Mouse (Mus musculus): Measurements from ENCODE around the gene Srsf5. TPM values are rescaled to one million over a fixed set of nuclear protein-coding genes. Genes with fewer than 3 reads are reported as not detected.

Gene Srsf5
- polyA plus RNA-seq, 1 experiment from 2014 or later: 248 TPM

DNA sequence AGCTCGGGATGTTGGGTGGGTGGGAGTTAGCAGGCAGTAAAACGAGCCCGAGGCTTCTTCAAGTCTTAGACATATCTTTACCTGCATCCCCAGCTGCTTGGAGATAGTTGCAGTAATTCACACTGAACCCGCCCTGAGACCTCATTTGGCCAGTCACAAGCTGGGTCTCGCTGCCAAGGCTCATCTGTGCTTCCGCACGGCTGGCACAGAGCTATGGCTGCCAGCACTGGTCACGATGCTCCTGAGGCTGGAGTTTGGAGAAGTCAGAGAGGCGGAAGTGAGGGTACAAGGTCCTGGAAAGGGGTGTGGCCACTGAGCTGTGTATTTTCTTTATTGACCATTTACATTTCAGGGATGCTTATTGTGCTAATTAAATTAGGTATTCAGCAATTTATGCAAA is 38.4 kb downstream of the Srsf5 start:
- Histone ChIP-seq H3K9me3 (ENCODE audit: control insufficient read depth, low read length) (no peaks in the 10 kb centered on the region), H3K4me1 (replicated peaks; ENCODE audit: control insufficient read depth, insufficient read depth, low read length) (no peaks in the 10 kb centered on the region), H3K4me2 (replicated peaks) (no peak overlapping the region), H3K36me3 (replicated peaks; ENCODE audit: control insufficient read depth, insufficient read depth) (no peaks in the 10 kb centered on the region), H3K27ac (no peak overlapping the region), H3K4me3 (replicated peaks; ENCODE audit: low read length) (no peak overlapping the region), H3K9ac (no peak overlapping the region), H3K27me3 (ENCODE audit: control insufficient read depth, insufficient read depth, low read length) (no peaks in the 10 kb centered on the region)
- WGBS: 73% methylated on average over 9 of the region's 9 CpGs
- ATAC-seq (ENCODE audit: low FRiP score) (no peak), DNase-seq (ENCODE audit: low spot score) (no peak)

DNA sequence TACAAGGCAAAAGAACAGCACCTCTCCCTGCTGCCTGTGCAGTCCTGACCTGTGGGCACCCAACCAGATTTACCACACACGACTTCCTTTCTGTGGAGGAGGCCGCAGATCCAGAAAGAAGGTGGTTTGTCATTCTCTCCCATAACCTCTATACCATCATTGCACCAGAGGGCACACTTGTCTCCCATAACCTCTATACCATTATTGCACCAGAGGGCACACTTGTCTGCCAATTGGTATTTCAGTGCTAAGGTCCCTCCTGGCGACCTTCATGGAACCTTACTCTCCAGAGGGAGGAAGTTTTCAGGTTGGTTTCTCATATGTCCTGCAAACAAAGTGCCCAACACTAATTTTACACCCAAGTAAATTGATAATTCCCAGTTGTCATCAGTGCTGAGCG is 41.3 kb downstream of the Srsf5 start:
- Histone ChIP-seq H3K9ac (no peak overlapping the region), H3K9me3 (ENCODE audit: control insufficient read depth, low read length) (no peaks in the 10 kb centered on the region), H3K4me2 (replicated peaks) (no peak overlapping the region), H3K4me3 (replicated peaks; ENCODE audit: low read length) (no peak overlapping the region), H3K27ac (no peak overlapping the region), H3K4me1 (replicated peaks; ENCODE audit: control insufficient read depth, insufficient read depth, low read length) (no peaks in the 10 kb centered on the region), H3K36me3 (replicated peaks; ENCODE audit: control insufficient read depth, insufficient read depth) (no peaks in the 10 kb centered on the region), H3K27me3 (ENCODE audit: control insufficient read depth, insufficient read depth, low read length) (no peaks in the 10 kb centered on the region)
- DNase-seq (ENCODE audit: low spot score): no peak
- WGBS: 82% methylated on average over 4 of the region's 4 CpGs
- ATAC-seq (ENCODE audit: low FRiP score): no peak

DNA sequence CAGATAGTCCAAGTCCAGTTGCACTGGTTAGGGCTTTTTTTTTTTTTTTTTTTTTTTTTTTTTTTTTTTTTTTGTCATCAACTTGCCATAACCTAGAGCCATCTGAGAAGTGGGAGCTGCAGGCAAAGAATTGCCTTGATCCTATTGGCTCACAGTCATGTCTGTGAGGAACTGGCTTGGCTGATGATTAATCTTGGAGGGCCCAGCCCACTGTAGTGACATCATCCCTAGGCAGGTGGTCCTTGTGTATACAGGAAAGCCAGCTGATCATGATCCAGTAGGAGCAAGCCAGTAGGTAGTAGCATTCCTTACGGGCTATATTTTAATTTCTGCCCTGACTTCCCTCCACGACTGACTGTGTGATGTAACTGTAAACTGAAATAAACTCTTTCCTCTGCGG is 43.0 kb downstream of the Srsf5 start:
- Histone ChIP-seq H3K4me3 (replicated peaks; ENCODE audit: low read length) (no peak overlapping the region), H3K4me2 (replicated peaks) (no peak overlapping the region), H3K9ac (no peak overlapping the region), H3K27me3 (ENCODE audit: control insufficient read depth, insufficient read depth, low read length) (no peaks in the 10 kb centered on the region), H3K4me1 (replicated peaks; ENCODE audit: control insufficient read depth, insufficient read depth, low read length) (no peaks in the 10 kb centered on the region), H3K36me3 (replicated peaks; ENCODE audit: control insufficient read depth, insufficient read depth) (no peaks in the 10 kb centered on the region), H3K9me3 (ENCODE audit: control insufficient read depth, low read length) (no peaks in the 10 kb centered on the region), H3K27ac (no peak overlapping the region)
- DNase-seq (ENCODE audit: low spot score) (no peak), ATAC-seq (ENCODE audit: low FRiP score) (no peak)
- 87% methylated on average over 3 of the region's 3 CpGs for whole genome bisulfite sequencing

DNA sequence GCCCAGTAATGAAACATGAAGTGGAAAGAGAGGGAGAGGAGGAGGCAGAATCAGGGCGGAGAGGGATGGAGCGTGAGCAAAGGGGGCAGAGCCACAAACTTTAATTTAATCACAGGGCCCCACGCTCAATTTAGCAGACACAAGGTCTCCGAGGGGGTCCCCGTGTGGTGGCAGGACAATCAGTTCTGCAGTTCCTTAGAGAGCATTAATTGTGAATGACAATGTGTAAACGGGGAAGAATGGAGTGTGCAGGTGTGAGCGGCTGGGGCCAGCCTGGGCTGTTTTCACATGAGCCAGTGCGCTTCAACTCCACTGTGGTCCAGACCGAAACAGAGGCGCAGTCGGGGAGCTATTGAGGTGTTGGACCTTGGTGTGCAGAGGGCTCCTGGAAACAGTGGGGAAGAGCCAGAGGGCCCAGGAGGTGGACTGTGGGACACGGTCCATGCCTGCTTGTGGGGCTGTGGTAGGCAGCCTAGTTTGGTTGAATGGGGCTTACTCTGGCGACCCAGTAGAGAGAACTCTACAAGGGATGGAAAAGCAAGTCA is 45.7 kb downstream of the Srsf5 start:
- no peak overlapping the region for H3K4me3 ChIP-seq (replicated peaks; ENCODE audit: low read length)
- WGBS: 40% methylated on average over 13 of the region's 13 CpGs
- DNase-seq (ENCODE audit: low spot score): no peak

DNA sequence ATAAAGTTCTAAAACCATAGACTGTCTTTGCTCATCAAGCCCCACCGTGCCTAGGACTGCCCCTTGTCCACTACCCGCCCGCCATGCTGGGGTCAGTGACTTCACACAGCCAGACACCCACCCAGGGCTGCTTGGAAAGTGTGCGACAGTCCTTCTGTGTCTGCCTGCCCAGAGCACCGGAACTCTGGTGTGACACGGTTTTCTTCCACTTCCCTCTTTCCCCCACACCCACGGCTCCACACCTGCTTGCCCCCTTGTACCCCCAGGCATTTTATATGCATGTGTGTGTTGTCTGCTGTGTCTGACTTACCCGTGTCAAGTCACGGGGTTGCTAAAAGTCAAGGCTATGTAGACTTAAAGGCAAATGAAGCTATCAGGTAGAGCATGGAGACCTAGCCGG is 46.5 kb downstream of the Srsf5 start:
- WGBS: 83% methylated on average over 10 of the region's 10 CpGs
- H3K27ac ChIP-seq: no peak overlapping the region
- ATAC-seq (ENCODE audit: low FRiP score) (no peak), DNase-seq (ENCODE audit: low spot score) (no peak)
- H3K4me2 ChIP-seq (replicated peaks): no peak overlapping the region
- H3K27me3 ChIP-seq (ENCODE audit: control insufficient read depth, insufficient read depth, low read length): no peaks in the 10 kb centered on the region
- no peaks in the 10 kb centered on the region for H3K9me3 ChIP-seq (ENCODE audit: control insufficient read depth, low read length)
- H3K4me1 ChIP-seq (replicated peaks; ENCODE audit: control insufficient read depth, insufficient read depth, low read length): no peaks in the 10 kb centered on the region
- no peak overlapping the region for H3K4me3 ChIP-seq (replicated peaks; ENCODE audit: low read length)
- no peak overlapping the region for H3K9ac ChIP-seq
- no peaks in the 10 kb centered on the region for H3K36me3 ChIP-seq (replicated peaks; ENCODE audit: control insufficient read depth, insufficient read depth)

More for the DNA sequence above, 45.7 kb downstream of the Srsf5 start:
- no peaks in the 10 kb centered on the region for H3K4me1 ChIP-seq (replicated peaks; ENCODE audit: control insufficient read depth, insufficient read depth, low read length)
- no peaks in the 10 kb centered on the region for H3K36me3 ChIP-seq (replicated peaks; ENCODE audit: control insufficient read depth, insufficient read depth)
- H3K27me3 ChIP-seq (ENCODE audit: control insufficient read depth, insufficient read depth, low read length): no peaks in the 10 kb centered on the region
- H3K4me2 ChIP-seq (replicated peaks): no peak overlapping the region
- H3K9ac ChIP-seq: no peak overlapping the region
- H3K27ac ChIP-seq: no peak overlapping the region
- no peaks in the 10 kb centered on the region for H3K9me3 ChIP-seq (ENCODE audit: control insufficient read depth, low read length)
- no peak for ATAC-seq (ENCODE audit: low FRiP score)

DNA sequence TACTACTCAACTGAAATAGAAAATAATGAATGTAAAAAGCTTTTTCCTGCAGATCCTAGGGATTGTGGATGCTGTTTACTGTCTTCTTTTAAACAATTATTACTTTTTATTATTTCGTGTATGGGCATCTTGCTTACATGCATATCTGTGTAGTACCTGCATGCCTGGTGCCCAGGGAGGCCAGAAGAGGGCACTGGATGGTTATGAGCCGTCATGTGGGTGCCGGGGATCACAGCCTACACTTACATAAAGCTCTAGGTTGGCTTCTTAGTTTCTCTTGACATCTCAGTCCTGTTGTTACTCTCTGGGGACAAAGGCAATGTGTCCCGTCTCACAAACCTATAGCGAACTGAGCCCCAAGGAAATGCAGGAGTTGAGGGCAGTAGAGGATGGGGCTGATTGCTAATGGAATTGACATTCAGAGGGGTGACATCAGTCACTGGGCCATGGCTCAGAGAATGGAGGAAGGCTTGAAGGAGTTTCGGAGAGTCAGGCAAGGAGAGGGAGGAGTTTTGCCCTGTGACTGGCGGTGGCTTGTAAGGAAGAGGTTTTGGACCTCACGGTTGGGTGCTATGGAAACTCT is 47.3 kb downstream of the Srsf5 start:
- H3K27ac ChIP-seq: no peak overlapping the region
- DNase-seq (ENCODE audit: low spot score) (no peak), ATAC-seq (ENCODE audit: low FRiP score) (no peak)
- no peaks in the 10 kb centered on the region for H3K4me1 ChIP-seq (replicated peaks; ENCODE audit: control insufficient read depth, insufficient read depth, low read length)
- H3K27me3 ChIP-seq (ENCODE audit: control insufficient read depth, insufficient read depth, low read length): no peaks in the 10 kb centered on the region
- H3K9ac ChIP-seq: no peak overlapping the region
- 79% methylated on average over 8 of the region's 8 CpGs for WGBS
- H3K9me3 ChIP-seq (ENCODE audit: control insufficient read depth, low read length): no peaks in the 10 kb centered on the region
- no peak overlapping the region for H3K4me2 ChIP-seq (replicated peaks)
- H3K36me3 ChIP-seq (replicated peaks; ENCODE audit: control insufficient read depth, insufficient read depth): no peaks in the 10 kb centered on the region
- no peak overlapping the region for H3K4me3 ChIP-seq (replicated peaks; ENCODE audit: low read length)

DNA sequence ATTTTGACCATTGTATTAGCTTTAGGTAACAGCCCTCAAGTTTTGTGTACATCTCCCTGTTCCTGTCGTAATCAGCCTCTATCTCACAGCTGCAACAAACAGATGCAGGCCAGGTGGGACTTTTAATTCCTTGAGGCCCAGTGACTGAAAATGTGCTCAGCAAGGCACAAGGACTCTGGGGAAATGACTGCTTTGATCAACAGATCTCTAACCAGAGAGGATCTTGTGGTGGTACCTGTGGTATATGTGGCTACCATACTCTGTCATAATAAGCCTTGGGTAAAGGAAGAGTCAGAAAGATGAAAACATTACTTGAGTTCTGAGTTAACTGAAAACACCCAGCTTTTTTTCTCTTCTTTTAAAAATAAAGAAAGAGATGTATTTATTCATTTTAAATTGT is 48.5 kb downstream of the Srsf5 start:
- Histone ChIP-seq H3K36me3 (replicated peaks; ENCODE audit: control insufficient read depth, insufficient read depth) (no peaks in the 10 kb centered on the region), H3K4me2 (replicated peaks) (no peak overlapping the region), H3K4me3 (replicated peaks; ENCODE audit: low read length) (no peak overlapping the region), H3K27me3 (ENCODE audit: control insufficient read depth, insufficient read depth, low read length) (no peaks in the 10 kb centered on the region), H3K9me3 (ENCODE audit: control insufficient read depth, low read length) (no peaks in the 10 kb centered on the region), H3K27ac (no peak overlapping the region), H3K9ac (no peak overlapping the region), H3K4me1 (replicated peaks; ENCODE audit: control insufficient read depth, insufficient read depth, low read length) (peaks cover 6% of the 10 kb centered on the region)
- 91% methylated on average over 1 of the region's 1 CpGs for WGBS
- ATAC-seq (ENCODE audit: low FRiP score): no peak
- DNase-seq (ENCODE audit: low spot score): no peak

DNA sequence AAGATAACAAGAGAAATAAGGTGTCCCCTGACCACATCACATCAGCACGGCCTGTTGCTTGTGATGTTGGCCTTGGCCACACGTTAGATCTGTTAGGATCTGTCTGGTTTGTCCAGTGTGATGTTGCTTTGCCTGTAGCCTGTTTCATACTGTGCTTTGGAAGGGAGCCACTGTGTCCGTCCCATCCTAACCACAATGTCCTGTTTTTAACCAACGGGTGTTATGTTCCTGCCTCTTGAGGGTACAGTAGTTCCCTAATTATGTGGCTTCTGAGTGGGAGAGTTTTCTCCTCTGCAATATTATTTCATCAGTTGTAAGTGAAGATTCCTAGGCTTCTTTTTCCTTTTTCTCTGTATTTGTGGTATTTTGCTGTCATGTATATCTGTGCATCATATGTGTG is 50.0 kb downstream of the Srsf5 start:
- no peaks in the 10 kb centered on the region for H3K9me3 ChIP-seq (ENCODE audit: control insufficient read depth, low read length)
- 94% methylated on average over 4 of the region's 4 CpGs for WGBS

DNA sequence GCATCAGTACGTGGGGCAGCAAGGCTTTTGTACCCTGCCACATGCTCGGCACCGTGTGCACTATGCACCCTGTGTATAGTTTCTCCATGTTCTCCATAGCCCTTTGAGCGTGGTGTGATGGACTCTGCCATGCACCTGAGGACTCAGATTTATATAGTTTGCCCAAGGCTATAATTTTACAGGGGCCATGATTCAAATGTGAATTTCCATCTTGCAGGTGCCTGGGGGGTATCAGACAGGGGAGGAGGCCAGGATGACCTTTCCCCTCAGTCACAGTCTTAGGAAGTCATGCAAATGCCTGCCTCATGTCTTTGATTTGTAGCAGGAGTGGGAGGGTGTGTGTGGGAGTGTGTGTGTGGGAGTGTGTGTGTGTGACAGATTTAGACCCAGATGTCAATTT is 52.3 kb downstream of the Srsf5 start:
- H3K9me3 ChIP-seq (ENCODE audit: control insufficient read depth, low read length): no peaks in the 10 kb centered on the region
- no peak overlapping the region for H3K27ac ChIP-seq
- peaks cover 7% of the 10 kb centered on the region for H3K4me1 ChIP-seq (replicated peaks; ENCODE audit: control insufficient read depth, insufficient read depth, low read length)
- WGBS: 46% methylated on average over 4 of the region's 4 CpGs
- no peaks in the 10 kb centered on the region for H3K36me3 ChIP-seq (replicated peaks; ENCODE audit: control insufficient read depth, insufficient read depth)
- no peak overlapping the region for H3K9ac ChIP-seq
- DNase-seq (ENCODE audit: low spot score) (no peak), ATAC-seq (ENCODE audit: low FRiP score) (no peak)
- no peaks in the 10 kb centered on the region for H3K27me3 ChIP-seq (ENCODE audit: control insufficient read depth, insufficient read depth, low read length)
- no peak overlapping the region for H3K4me3 ChIP-seq (replicated peaks; ENCODE audit: low read length)
- no peak overlapping the region for H3K4me2 ChIP-seq (replicated peaks)

More for the DNA sequence above, 50.0 kb downstream of the Srsf5 start:
- Histone ChIP-seq H3K4me3 (replicated peaks; ENCODE audit: low read length) (no peak overlapping the region), H3K4me1 (replicated peaks; ENCODE audit: control insufficient read depth, insufficient read depth, low read length) (peaks cover 7% of the 10 kb centered on the region), H3K27ac (no peak overlapping the region), H3K4me2 (replicated peaks) (no peak overlapping the region), H3K36me3 (replicated peaks; ENCODE audit: control insufficient read depth, insufficient read depth) (no peaks in the 10 kb centered on the region), H3K27me3 (ENCODE audit: control insufficient read depth, insufficient read depth, low read length) (no peaks in the 10 kb centered on the region), H3K9ac (no peak overlapping the region)
- no peak for ATAC-seq (ENCODE audit: low FRiP score)
- no peak for DNase-seq (ENCODE audit: low spot score)

Data from hindbrain, embryonic 14.5 days (tissue).